Mouse (Mus musculus): ENCODE results near the gene March6. TPM values are rescaled to one million over a fixed set of nuclear protein-coding genes. Genes with fewer than 3 reads are reported as not detected.

The March6 gene
- polyA plus RNA-seq, 1 experiment from 2014 or later = 37.6 TPM

DNA sequence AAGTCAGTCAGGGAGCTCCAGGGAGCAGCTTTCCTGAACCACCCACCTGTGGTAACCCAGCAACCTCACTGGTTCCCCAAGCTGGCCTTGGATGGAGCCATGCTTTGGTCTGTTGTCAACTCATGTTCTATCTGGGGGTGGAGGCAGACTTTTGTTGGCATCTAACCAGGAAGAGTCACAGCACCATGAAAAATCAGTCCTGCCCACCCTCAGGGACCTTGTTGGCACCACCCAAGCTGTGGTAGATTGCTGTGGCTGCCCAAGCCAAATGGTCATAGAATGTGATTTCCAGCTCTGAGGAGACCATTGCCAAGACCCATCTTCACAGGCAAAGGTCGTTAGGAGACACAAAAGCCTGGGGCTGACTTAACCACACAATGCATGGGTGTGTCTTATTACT is 94.8 kb downstream of the March6 start:
- H3K36me3 ChIP-seq (ENCODE audit: control insufficient read depth, insufficient read depth, low read length) = no peaks in the 10 kb centered on the region
- no peaks in the 10 kb centered on the region for H3K4me1 ChIP-seq (ENCODE audit: control insufficient read depth in 2 of 2, insufficient read depth in 2 of 2, low read length in 2 of 2)
- no peak overlapping the region for H3K4me3 ChIP-seq (ENCODE audit: control insufficient read depth in 1 of 2, insufficient read depth in 1 of 2, low read depth in 1 of 2, low read length in 2 of 2)
- 42% methylated on average over 1 of the region's 1 CpGs for WGBS
- H3K27ac ChIP-seq (replicated peaks in 1 of 2; ENCODE audit: control insufficient read depth in 1 of 2, insufficient read depth in 1 of 2, low read depth in 2 of 2, low read length in 2 of 2) = no peak overlapping the region
- no peak overlapping the region for H3K9ac ChIP-seq (ENCODE audit: low read length)
- H3K27me3 ChIP-seq (ENCODE audit: control insufficient read depth, insufficient read depth, low read length) = no peaks in the 10 kb centered on the region
- no peak for ATAC-seq (ENCODE audit: insufficient number of reproducible peaks, insufficient read depth, low FRiP score, low read depth)
- no peaks in the 10 kb centered on the region for H3K9me3 ChIP-seq (ENCODE audit: control insufficient read depth, low read length)
- no peak overlapping the region for H3K4me2 ChIP-seq (ENCODE audit: low read length)

DNA sequence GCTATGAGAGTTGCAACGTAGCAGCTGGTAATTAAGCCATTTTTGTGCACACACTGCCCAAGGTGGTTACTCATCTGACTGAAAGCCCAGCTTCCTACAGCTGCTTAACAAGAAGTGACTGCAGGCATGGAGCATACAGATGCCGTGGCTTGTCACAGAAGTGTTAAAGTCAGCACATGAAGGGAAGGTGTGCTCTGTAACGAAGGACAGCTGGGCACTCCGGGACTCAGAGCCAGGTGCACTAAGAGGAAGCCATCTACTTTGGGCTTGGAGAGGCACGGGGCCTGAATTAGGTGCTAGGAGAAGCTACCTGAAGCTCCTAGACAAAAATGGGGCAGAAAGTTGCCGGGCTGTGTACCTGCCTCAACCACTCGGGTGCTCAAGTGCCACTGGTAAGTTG is 97.1 kb downstream of the March6 start:
- H3K9me3 ChIP-seq (ENCODE audit: control insufficient read depth, low read length) = no peaks in the 10 kb centered on the region
- H3K36me3 ChIP-seq (ENCODE audit: control insufficient read depth, insufficient read depth, low read length) = no peaks in the 10 kb centered on the region
- H3K4me1 ChIP-seq (ENCODE audit: control insufficient read depth in 2 of 2, insufficient read depth in 2 of 2, low read length in 2 of 2) = no peaks in the 10 kb centered on the region
- no peak overlapping the region for H3K4me2 ChIP-seq (ENCODE audit: low read length)
- no peak overlapping the region for H3K4me3 ChIP-seq (ENCODE audit: control insufficient read depth in 1 of 2, insufficient read depth in 1 of 2, low read depth in 1 of 2, low read length in 2 of 2)
- H3K9ac ChIP-seq (ENCODE audit: low read length) = no peak overlapping the region
- no peak for ATAC-seq (ENCODE audit: insufficient number of reproducible peaks, insufficient read depth, low FRiP score, low read depth)
- no peaks in the 10 kb centered on the region for H3K27me3 ChIP-seq (ENCODE audit: control insufficient read depth, insufficient read depth, low read length)
- 68% methylated on average over 7 of the region's 7 CpGs for WGBS
- H3K27ac ChIP-seq (replicated peaks in 1 of 2; ENCODE audit: control insufficient read depth in 1 of 2, insufficient read depth in 1 of 2, low read depth in 2 of 2, low read length in 2 of 2) = no peak overlapping the region

GRCm38 (mm10) chr15:31431847-31432246 is 99.0 kb downstream of the March6 start:
- no peaks in the 10 kb centered on the region for H3K9me3 ChIP-seq (ENCODE audit: control insufficient read depth, low read length)
- no peak overlapping the region for H3K27ac ChIP-seq (replicated peaks in 1 of 2; ENCODE audit: control insufficient read depth in 1 of 2, insufficient read depth in 1 of 2, low read depth in 2 of 2, low read length in 2 of 2)
- no peaks in the 10 kb centered on the region for H3K27me3 ChIP-seq (ENCODE audit: control insufficient read depth, insufficient read depth, low read length)
- H3K4me1 ChIP-seq (ENCODE audit: control insufficient read depth in 2 of 2, insufficient read depth in 2 of 2, low read length in 2 of 2) = no peaks in the 10 kb centered on the region
- 73% methylated on average over 8 of the region's 8 CpGs for WGBS
- no peak for ATAC-seq (ENCODE audit: insufficient number of reproducible peaks, insufficient read depth, low FRiP score, low read depth)
- no peaks in the 10 kb centered on the region for H3K36me3 ChIP-seq (ENCODE audit: control insufficient read depth, insufficient read depth, low read length)
- H3K4me2 ChIP-seq (ENCODE audit: low read length) = no peak overlapping the region
- H3K4me3 ChIP-seq (ENCODE audit: control insufficient read depth in 1 of 2, insufficient read depth in 1 of 2, low read depth in 1 of 2, low read length in 2 of 2) = no peak overlapping the region
- H3K9ac ChIP-seq (ENCODE audit: low read length) = no peak overlapping the region

DNA sequence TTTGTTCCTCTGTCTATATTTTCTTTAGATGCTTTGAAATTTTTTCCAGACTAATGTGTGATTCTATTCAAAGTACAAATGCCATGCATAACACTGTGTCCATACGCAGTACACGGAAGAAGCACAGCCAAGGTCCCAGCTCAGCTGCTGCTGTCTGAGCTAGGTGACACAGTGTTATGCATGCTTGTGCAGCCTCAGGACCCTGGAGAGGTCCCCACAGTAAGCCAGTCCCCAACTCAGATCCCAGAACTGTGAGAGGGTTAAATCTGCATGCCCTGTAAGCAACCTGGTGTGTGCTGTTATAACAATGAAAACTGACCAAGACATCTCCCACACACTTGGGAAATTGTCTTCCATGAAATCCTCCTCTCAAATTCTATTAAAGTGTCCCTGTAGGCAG is 100.8 kb downstream of the March6 start:
- H3K4me2 ChIP-seq (ENCODE audit: low read length) = no peak overlapping the region
- WGBS = 57% methylated on average over 2 of the region's 2 CpGs

DNA sequence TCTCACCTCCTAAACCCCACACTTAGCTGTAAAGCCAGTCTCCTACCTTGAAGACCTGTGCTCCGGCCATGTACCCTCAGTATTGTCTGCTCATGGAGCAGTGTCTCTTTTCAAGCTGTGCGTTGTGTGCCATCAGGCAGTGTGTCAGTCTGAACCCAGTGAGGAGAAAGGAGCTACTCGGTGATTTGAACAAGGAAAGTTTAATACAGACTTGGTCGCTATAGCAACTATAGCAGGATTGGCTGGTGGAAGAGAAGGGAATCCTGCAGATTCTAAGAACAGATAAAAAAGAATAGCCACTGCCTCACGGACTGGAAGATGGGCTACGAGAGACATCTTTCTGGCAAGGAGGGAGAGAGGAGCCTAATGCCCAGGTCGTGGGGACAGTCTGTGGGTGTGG is 101.4 kb downstream of the March6 start:
- Histone ChIP-seq H3K36me3 (ENCODE audit: control insufficient read depth, insufficient read depth, low read length) (no peaks in the 10 kb centered on the region), H3K4me2 (ENCODE audit: low read length) (no peak overlapping the region), H3K4me3 (ENCODE audit: control insufficient read depth in 1 of 2, insufficient read depth in 1 of 2, low read depth in 1 of 2, low read length in 2 of 2) (no peak overlapping the region), H3K9ac (ENCODE audit: low read length) (no peak overlapping the region), H3K4me1 (ENCODE audit: control insufficient read depth in 2 of 2, insufficient read depth in 2 of 2, low read length in 2 of 2) (no peaks in the 10 kb centered on the region; a peak in 1 of 4 replicates), H3K27me3 (ENCODE audit: control insufficient read depth, insufficient read depth, low read length) (no peaks in the 10 kb centered on the region), H3K9me3 (ENCODE audit: control insufficient read depth, low read length) (no peaks in the 10 kb centered on the region), H3K27ac (replicated peaks in 1 of 2; ENCODE audit: control insufficient read depth in 1 of 2, insufficient read depth in 1 of 2, low read depth in 2 of 2, low read length in 2 of 2) (no peak overlapping the region)
- 72% methylated on average over 7 of the region's 7 CpGs for WGBS
- ATAC-seq (ENCODE audit: insufficient number of reproducible peaks, insufficient read depth, low FRiP score, low read depth) = no peak

More for the DNA sequence above, 100.8 kb downstream of the March6 start:
- Histone ChIP-seq H3K27ac (replicated peaks in 1 of 2; ENCODE audit: control insufficient read depth in 1 of 2, insufficient read depth in 1 of 2, low read depth in 2 of 2, low read length in 2 of 2) (no peak overlapping the region), H3K27me3 (ENCODE audit: control insufficient read depth, insufficient read depth, low read length) (no peaks in the 10 kb centered on the region), H3K9ac (ENCODE audit: low read length) (no peak overlapping the region), H3K9me3 (ENCODE audit: control insufficient read depth, low read length) (no peaks in the 10 kb centered on the region), H3K36me3 (ENCODE audit: control insufficient read depth, insufficient read depth, low read length) (no peaks in the 10 kb centered on the region), H3K4me3 (ENCODE audit: control insufficient read depth in 1 of 2, insufficient read depth in 1 of 2, low read depth in 1 of 2, low read length in 2 of 2) (no peak overlapping the region), H3K4me1 (ENCODE audit: control insufficient read depth in 2 of 2, insufficient read depth in 2 of 2, low read length in 2 of 2) (no peaks in the 10 kb centered on the region; a peak in 1 of 4 replicates)
- no peak for ATAC-seq (ENCODE audit: insufficient number of reproducible peaks, insufficient read depth, low FRiP score, low read depth)

GRCm38 (mm10) chr15:31428571-31428970 is 102.3 kb downstream of the March6 start:
- H3K9me3 ChIP-seq (ENCODE audit: control insufficient read depth, low read length) = no peaks in the 10 kb centered on the region
- H3K27me3 ChIP-seq (ENCODE audit: control insufficient read depth, insufficient read depth, low read length) = no peaks in the 10 kb centered on the region
- no peak overlapping the region for H3K27ac ChIP-seq (replicated peaks in 1 of 2; ENCODE audit: control insufficient read depth in 1 of 2, insufficient read depth in 1 of 2, low read depth in 2 of 2, low read length in 2 of 2)
- no peak for ATAC-seq (ENCODE audit: insufficient number of reproducible peaks, insufficient read depth, low FRiP score, low read depth)
- H3K4me1 ChIP-seq (ENCODE audit: control insufficient read depth in 2 of 2, insufficient read depth in 2 of 2, low read length in 2 of 2) = no peaks in the 10 kb centered on the region; a peak in 1 of 4 replicates
- H3K4me2 ChIP-seq (ENCODE audit: low read length) = no peak overlapping the region
- no peaks in the 10 kb centered on the region for H3K36me3 ChIP-seq (ENCODE audit: control insufficient read depth, insufficient read depth, low read length)
- 62% methylated on average over 12 of the region's 12 CpGs for WGBS
- no peak overlapping the region for H3K9ac ChIP-seq (ENCODE audit: low read length)
- H3K4me3 ChIP-seq (ENCODE audit: control insufficient read depth in 1 of 2, insufficient read depth in 1 of 2, low read depth in 1 of 2, low read length in 2 of 2) = no peak overlapping the region

GRCm38 (mm10) chr15:31427390-31427789 is 103.5 kb downstream of the March6 start:
- Histone ChIP-seq H3K27me3 (ENCODE audit: control insufficient read depth, insufficient read depth, low read length) (no peaks in the 10 kb centered on the region), H3K27ac (replicated peaks in 1 of 2; ENCODE audit: control insufficient read depth in 1 of 2, insufficient read depth in 1 of 2, low read depth in 2 of 2, low read length in 2 of 2) (no peak overlapping the region), H3K36me3 (ENCODE audit: control insufficient read depth, insufficient read depth, low read length) (no peaks in the 10 kb centered on the region), H3K4me2 (ENCODE audit: low read length) (no peak overlapping the region), H3K4me3 (ENCODE audit: control insufficient read depth in 1 of 2, insufficient read depth in 1 of 2, low read depth in 1 of 2, low read length in 2 of 2) (no peak overlapping the region), H3K9ac (ENCODE audit: low read length) (no peak overlapping the region), H3K9me3 (ENCODE audit: control insufficient read depth, low read length) (no peaks in the 10 kb centered on the region), H3K4me1 (ENCODE audit: control insufficient read depth in 2 of 2, insufficient read depth in 2 of 2, low read length in 2 of 2) (peaks cover 5 to 7% of the 10 kb centered on the region in 2 experiments)
- 64% methylated on average over 3 of the region's 3 CpGs for WGBS
- no peak for ATAC-seq (ENCODE audit: insufficient number of reproducible peaks, insufficient read depth, low FRiP score, low read depth)

DNA sequence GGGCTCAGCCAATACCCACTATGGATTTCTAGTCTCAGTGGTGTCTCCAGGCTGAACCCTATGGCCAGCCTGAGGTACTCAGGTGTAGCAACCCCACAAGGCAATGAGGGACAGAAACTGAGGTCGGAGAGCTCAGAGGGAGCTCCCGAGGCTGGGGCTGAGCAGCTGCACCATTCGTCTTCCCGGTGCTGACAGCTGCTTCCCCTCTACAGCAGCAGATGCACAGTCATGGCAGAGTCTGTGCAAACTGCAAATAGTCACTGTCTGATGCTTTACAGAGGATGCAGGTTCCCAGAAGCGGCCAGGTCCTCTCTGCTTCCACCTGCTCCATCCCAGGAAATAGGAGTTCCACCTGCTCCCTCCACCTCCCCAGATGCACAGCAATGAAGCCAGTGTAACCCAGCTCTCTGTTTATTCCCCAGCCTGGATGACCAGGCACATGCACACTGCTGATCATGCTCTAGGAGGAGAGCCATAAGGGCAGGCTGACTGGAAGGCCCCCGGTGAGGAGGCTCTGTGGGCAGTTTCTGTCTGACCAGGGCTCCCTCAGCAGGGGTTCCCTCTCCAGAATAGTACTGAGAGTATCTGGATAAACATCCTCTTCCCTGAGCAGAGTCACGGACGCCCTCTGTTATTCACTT is 104.7 kb downstream of the March6 start:
- no peak overlapping the region for H3K9ac ChIP-seq (ENCODE audit: low read length)
- 0 out of 2 replicates have a peak, but pooled peaks have one; percentile 6 for ATAC-seq (ENCODE audit: insufficient number of reproducible peaks, insufficient read depth, low FRiP score, low read depth)
- WGBS = 32% methylated on average over 8 of the region's 8 CpGs
- no peaks in the 10 kb centered on the region for H3K27me3 ChIP-seq (ENCODE audit: control insufficient read depth, insufficient read depth, low read length)
- H3K36me3 ChIP-seq (ENCODE audit: control insufficient read depth, insufficient read depth, low read length) = no peaks in the 10 kb centered on the region
- no peak overlapping the region for H3K27ac ChIP-seq (replicated peaks in 1 of 2; ENCODE audit: control insufficient read depth in 1 of 2, insufficient read depth in 1 of 2, low read depth in 2 of 2, low read length in 2 of 2)
- H3K4me2 ChIP-seq (ENCODE audit: low read length) = no peak overlapping the region
- H3K4me1 ChIP-seq (ENCODE audit: control insufficient read depth in 2 of 2, insufficient read depth in 2 of 2, low read length in 2 of 2) = peaks cover 5 to 7% of the 10 kb centered on the region in 2 experiments
- H3K9me3 ChIP-seq (ENCODE audit: control insufficient read depth, low read length) = no peaks in the 10 kb centered on the region
- H3K4me3 ChIP-seq (ENCODE audit: control insufficient read depth in 1 of 2, insufficient read depth in 1 of 2, low read depth in 1 of 2, low read length in 2 of 2) = no peak overlapping the region
